Mouse (Mus musculus): ENCODE results near the gene Pfdn4. TPM values are rescaled to one million over a fixed set of nuclear protein-coding genes. Genes with fewer than 3 reads are reported as not detected.

Gene Pfdn4
- total RNA-seq, 2 experiments from 2014 or later, result 19.6 to 23.9 TPM

- DNase-seq, result no peak
Observed at GRCm38 (mm10) chr2:170549146-170549545, 52.9 kb downstream of the Pfdn4 start.

- no peak for DNase-seq
Observed at GRCm38 (mm10) chr2:170550240-170550639, 54.0 kb downstream of the Pfdn4 start.

- DNase-seq, result no peak
Observed at GRCm38 (mm10) chr2:170552088-170552487, 55.9 kb downstream of the Pfdn4 start.

GRCm38 (mm10) chr2:170563956-170564855 lies 68.0 kb downstream of the Pfdn4 start:
- DNase-seq, result no peak

GRCm38 (mm10) chr2:170564995-170565394 lies 68.8 kb downstream of the Pfdn4 start:
- no peak for DNase-seq

Other genes starting within 250 kb of the Pfdn4 start
- under 1 TPM; 0.20 to 0.63 TPM for gene Bcas1, start 68.6 kb upstream of the Pfdn4 start, total RNA-seq (2021)
- gene Cyp24a1, start 717 bp downstream of the Pfdn4 start, total RNA-seq (2021), result not detected
- gene 4930470P17Rik, start 105.6 kb downstream of the Pfdn4 start, total RNA-seq (2021), result not detected
- gene Dok5, start 235.4 kb downstream of the Pfdn4 start, total RNA-seq (2021), result under 1 TPM; 0.36 to 0.96 TPM